Mouse (Mus musculus) embryonic facial prominence, embryonic 15.5 days (tissue): ENCODE data around the gene Cd82. TPM values are rescaled to one million over a fixed set of nuclear protein-coding genes. Genes with fewer than 3 reads are reported as not detected.

ENCODE experiments used
- ATAC-seq: fragments of 200-750 bp; cut with Nextera tagmentation; 2 replicates; pipeline ENCODE4 v1.8.0; 2017; ENCODE audit warnings: low read depth, moderate TSS enrichment; ENCODE audit not compliant: insufficient number of reproducible peaks, low FRiP score, low TSS enrichment
- H3K27ac ChIP-seq: fragments of 300-500 bp; sonication (generic); replicated peaks from 2 replicates; pipeline ENCODE4 v1.5.1; 2015; ENCODE audit warnings: mild to moderate bottlenecking, inconsistent platforms
- H3K27me3 ChIP-seq: fragments of 300-500 bp; sonication (generic); 2 replicates; pipeline ENCODE4 v1.6.1; 2015; ENCODE audit warnings: inconsistent platforms
- H3K36me3 ChIP-seq: fragments of 300-500 bp; sonication (generic); 2 replicates; pipeline ENCODE4 v1.6.1; 2015; ENCODE audit warnings: mild to moderate bottlenecking, inconsistent platforms
- H3K4me1 ChIP-seq: fragments of 300-500 bp; sonication (generic); 2 replicates; pipeline ENCODE4 v1.6.1; 2015; ENCODE audit warnings: inconsistent platforms
- H3K4me2 ChIP-seq: fragments of 300-500 bp; sonication (generic); replicated peaks from 2 replicates; pipeline ENCODE4 v1.6.1; 2015; ENCODE audit warnings: mild to moderate bottlenecking, inconsistent platforms
- H3K4me3 ChIP-seq: fragments of 300-500 bp; sonication (generic); replicated peaks from 2 replicates; pipeline ENCODE4 v1.5.1; 2015; ENCODE audit warnings: mild to moderate bottlenecking, inconsistent platforms
- H3K9ac ChIP-seq: fragments of 300-500 bp; sonication (generic); 2 replicates; pipeline ENCODE4 v1.6.1; 2015; ENCODE audit warnings: inconsistent platforms
- H3K9me3 ChIP-seq: fragments of 300-500 bp; sonication (generic); replicated peaks from 2 replicates; pipeline ENCODE4 v1.6.1; 2016; ENCODE audit warnings: inconsistent platforms
- WGBS: fragments of 180-500 bp; shearing (Covaris S2); methylation state at CpG from one replicate; pipeline ENCODE4 v1.1.7; 2015; 5-methylcytosine and 5-hydroxymethylcytosine counted together
- polyA plus RNA-seq: library from polyadenylated mRNA; unstranded; fragments of >200 nt; fragmentation: Nextera tagmentation; extraction: Ambion mirVana; gene quantifications from 2 replicates; pipeline ENCODE4 v1.2.1, GENCODE M21; 2015

The Cd82 gene
- polyA plus RNA-seq, 1 experiment from 2014 or later = 84.0 TPM

- Histone ChIP-seq H3K4me1 (peaks cover 80% of the 10 kb centered on the region), H3K27me3 (no peaks in the 10 kb centered on the region), H3K4me3 (no peak overlapping the region), H3K36me3 (no peaks in the 10 kb centered on the region), H3K4me2 (no peak overlapping the region), H3K9ac (no peak overlapping the region), H3K9me3 (no peaks in the 10 kb centered on the region), H3K27ac (no peak overlapping the region)
- 65% methylated on average over 4 of the region's 4 CpGs for WGBS
- no peak for ATAC-seq
Observed at GRCm38 (mm10) chr2:93453046-93453445, 9.9 kb downstream of the Cd82 start.

- Histone ChIP-seq H3K4me3 (no peak overlapping the region), H3K27me3 (no peaks in the 10 kb centered on the region), H3K27ac (no peak overlapping the region), H3K36me3 (no peaks in the 10 kb centered on the region), H3K9me3 (no peaks in the 10 kb centered on the region), H3K9ac (no peak overlapping the region), H3K4me1 (peaks cover 80% of the 10 kb centered on the region), H3K4me2 (no peak overlapping the region)
- WGBS = 74% methylated on average over 4 of the region's 4 CpGs
- no peak for ATAC-seq
Observed at GRCm38 (mm10) chr2:93452506-93452905, 10.4 kb downstream of the Cd82 start.

GRCm38 (mm10) chr2:93452057-93452456 lies 10.9 kb downstream of the Cd82 start:
- H3K36me3 ChIP-seq = no peaks in the 10 kb centered on the region
- no peaks in the 10 kb centered on the region for H3K27me3 ChIP-seq
- peak overlapping the region; percentile 55; the same call in 1 of the 2 replicates for H3K27ac ChIP-seq
- no peak overlapping the region for H3K4me3 ChIP-seq
- H3K4me1 ChIP-seq = peaks cover 80% of the 10 kb centered on the region
- no peak overlapping the region for H3K9ac ChIP-seq
- ATAC-seq = no peak
- WGBS = 66% methylated on average over 6 of the region's 6 CpGs
- no peaks in the 10 kb centered on the region for H3K9me3 ChIP-seq
- H3K4me2 ChIP-seq = no peak overlapping the region

- WGBS = 29% methylated on average over 6 of the region's 6 CpGs
- no peaks in the 10 kb centered on the region for H3K9me3 ChIP-seq
- H3K36me3 ChIP-seq = no peaks in the 10 kb centered on the region
- no peak overlapping the region for H3K4me2 ChIP-seq
- 0 out of 2 replicates have a peak, but pooled peaks have one; percentile 9 for ATAC-seq
- H3K9ac ChIP-seq = no peak overlapping the region
- H3K4me1 ChIP-seq = peaks cover 77% of the 10 kb centered on the region
- no peaks in the 10 kb centered on the region for H3K27me3 ChIP-seq
- peak overlapping the region; percentile 55 for H3K27ac ChIP-seq
- no peak overlapping the region for H3K4me3 ChIP-seq
Observed at GRCm38 (mm10) chr2:93451219-93451938, 11.6 kb downstream of the Cd82 start.

- H3K4me2 ChIP-seq = no peak overlapping the region
- no peaks in the 10 kb centered on the region for H3K36me3 ChIP-seq
- peaks cover 73% of the 10 kb centered on the region for H3K4me1 ChIP-seq
- no peak overlapping the region for H3K9ac ChIP-seq
- no peaks in the 10 kb centered on the region for H3K9me3 ChIP-seq
- no peak for ATAC-seq
- 67% methylated on average over 7 of the region's 7 CpGs for WGBS
- no peaks in the 10 kb centered on the region for H3K27me3 ChIP-seq
- H3K4me3 ChIP-seq = no peak overlapping the region
- H3K27ac ChIP-seq = peak overlapping the region; percentile 55
Observed at GRCm38 (mm10) chr2:93450695-93451094, 12.2 kb downstream of the Cd82 start.

- no peak overlapping the region for H3K9ac ChIP-seq
- no peak overlapping the region for H3K4me2 ChIP-seq
- H3K4me1 ChIP-seq = peaks cover 71% of the 10 kb centered on the region
- H3K27me3 ChIP-seq = no peaks in the 10 kb centered on the region
- no peak overlapping the region for H3K4me3 ChIP-seq
- H3K36me3 ChIP-seq = no peaks in the 10 kb centered on the region
- no peak for ATAC-seq
- no peaks in the 10 kb centered on the region for H3K9me3 ChIP-seq
- 77% methylated on average over 2 of the region's 2 CpGs for WGBS
- 0 out of 2 replicates have a peak overlapping the region, but pooled peaks have one; percentile 55 for H3K27ac ChIP-seq
Observed at GRCm38 (mm10) chr2:93449657-93450056, 13.3 kb downstream of the Cd82 start.

- no peak for ATAC-seq
- H3K36me3 ChIP-seq = no peaks in the 10 kb centered on the region
- H3K27me3 ChIP-seq = no peaks in the 10 kb centered on the region
- 66% methylated on average over 5 of the region's 5 CpGs for WGBS
- peaks cover 66% of the 10 kb centered on the region for H3K4me1 ChIP-seq
- no peak overlapping the region for H3K4me2 ChIP-seq
- no peak overlapping the region for H3K4me3 ChIP-seq
- no peaks in the 10 kb centered on the region for H3K9me3 ChIP-seq
- peak overlapping the region; percentile 48; the same call in 1 of the 2 replicates for H3K27ac ChIP-seq
- no peak overlapping the region for H3K9ac ChIP-seq
Observed at GRCm38 (mm10) chr2:93448774-93449173, 14.2 kb downstream of the Cd82 start.

GRCm38 (mm10) chr2:93447500-93448249 lies 15.3 kb downstream of the Cd82 start:
- Histone ChIP-seq H3K9me3 (no peaks in the 10 kb centered on the region), H3K27ac (peak overlapping the region; percentile 17; the same call in 1 of the 2 replicates), H3K4me3 (no peak overlapping the region), H3K4me1 (peaks cover 59% of the 10 kb centered on the region), H3K27me3 (no peaks in the 10 kb centered on the region), H3K9ac (no peak overlapping the region), H3K4me2 (no peak overlapping the region), H3K36me3 (no peaks in the 10 kb centered on the region)
- no peak for ATAC-seq
- WGBS = 52% methylated on average over 6 of the region's 6 CpGs

- Histone ChIP-seq H3K9ac (no peak overlapping the region), H3K36me3 (no peaks in the 10 kb centered on the region), H3K27ac (peak overlapping the region; percentile 34; the same call in 1 of the 2 replicates), H3K4me1 (peaks cover 51% of the 10 kb centered on the region), H3K4me2 (no peak overlapping the region), H3K27me3 (no peaks in the 10 kb centered on the region), H3K9me3 (no peaks in the 10 kb centered on the region), H3K4me3 (no peak overlapping the region)
- 59% methylated on average over 13 of the region's 13 CpGs for WGBS
- no peak for ATAC-seq
Observed at GRCm38 (mm10) chr2:93446606-93447353, 16.2 kb downstream of the Cd82 start.

- no peaks in the 10 kb centered on the region for H3K9me3 ChIP-seq
- H3K27ac ChIP-seq = no peak overlapping the region
- no peak overlapping the region for H3K9ac ChIP-seq
- WGBS = 77% methylated on average over 5 of the region's 5 CpGs
- H3K27me3 ChIP-seq = no peaks in the 10 kb centered on the region
- no peak overlapping the region for H3K4me2 ChIP-seq
- ATAC-seq = no peak
- H3K4me3 ChIP-seq = no peak overlapping the region
- no peaks in the 10 kb centered on the region for H3K36me3 ChIP-seq
- H3K4me1 ChIP-seq = peaks cover 44% of the 10 kb centered on the region
Observed at GRCm38 (mm10) chr2:93445237-93445651, 17.7 kb downstream of the Cd82 start.

- no peaks in the 10 kb centered on the region for H3K27me3 ChIP-seq
- H3K27ac ChIP-seq = no peak overlapping the region
- H3K4me1 ChIP-seq = peaks cover 49% of the 10 kb centered on the region
- ATAC-seq = no peak
- H3K9me3 ChIP-seq = no peaks in the 10 kb centered on the region
- no peaks in the 10 kb centered on the region for H3K36me3 ChIP-seq
- H3K4me3 ChIP-seq = no peak overlapping the region
- no peak overlapping the region for H3K9ac ChIP-seq
- no peak overlapping the region for H3K4me2 ChIP-seq
- 74% methylated on average over 7 of the region's 7 CpGs for WGBS
Observed at GRCm38 (mm10) chr2:93444280-93444679, 18.7 kb downstream of the Cd82 start.
